Mouse (Mus musculus) MEL (cell line): Measurements from ENCODE around the gene Hectd1. TPM values are rescaled to one million over a fixed set of nuclear protein-coding genes. Genes with fewer than 3 reads are reported as not detected.

ENCODE experiments used
- DNase-seq: peaks from one replicate; pipeline ENCODE4 v3.0.0; 2011; ENCODE audit warnings: low read depth, low spot score
- H3K27ac ChIP-seq: 2 replicates; pipeline ENCODE4 v1.5.1; 2012; ENCODE audit warnings: low read depth, mild to moderate bottlenecking, control low read depth, low read length, moderate library complexity; ENCODE audit not compliant: control insufficient read depth
- H3K27me3 ChIP-seq, 2 experiments: fragments of 150-350 bp in 1 of 2; sonication (generic) in 1 of 2; 2 replicates each; pipeline ENCODE4 v1.6.1; 2012; ENCODE audit warnings: low read length in 2 of 2, mild to moderate bottlenecking in 2 of 2, improper control_type of control experiment in 1 of 2, moderate library complexity in 1 of 2; ENCODE audit not compliant: insufficient read depth in 2 of 2, control insufficient read depth in 1 of 2
- H3K36me3 ChIP-seq, 2 experiments: 2 replicates each; pipeline ENCODE4 v1.6.1; 2012 to 2014; ENCODE audit warnings: low read length in 2 of 2, improper control_type of control experiment in 1 of 2, inconsistent platforms in 1 of 2, mild to moderate bottlenecking in 1 of 2; ENCODE audit not compliant: insufficient read depth in 2 of 2, control insufficient read depth in 1 of 2
- H3K4me1 ChIP-seq, 2 experiments: fragments of 150-350 bp in 1 of 2; sonication (generic) in 1 of 2; 2 replicates each; pipeline ENCODE4 v1.6.1; 2012; ENCODE audit warnings: low read length in 2 of 2, improper control_type of control experiment in 1 of 2, mild to moderate bottlenecking in 1 of 2; ENCODE audit not compliant: insufficient read depth in 2 of 2, control insufficient read depth in 1 of 2
- H3K4me3 ChIP-seq, 2 experiments: fragments of 150-350 bp in 1 of 2; sonication (generic) in 1 of 2; 2 replicates each; pipeline ENCODE4 v1.5.1; 2012; ENCODE audit warnings: low read depth in 2 of 2, low read length in 2 of 2, mild to moderate bottlenecking in 2 of 2, moderate library complexity in 2 of 2, control low read depth in 1 of 2, improper control_type of control experiment in 1 of 2; ENCODE audit not compliant: control insufficient read depth in 1 of 2, insufficient read depth in 1 of 2
- H3K79me2 ChIP-seq: 2 replicates; pipeline ENCODE4 v1.6.1; 2012; ENCODE audit warnings: mild to moderate bottlenecking, low read length, moderate library complexity; ENCODE audit not compliant: control insufficient read depth, poor library complexity, insufficient read depth
- H3K9ac ChIP-seq: 2 replicates; pipeline ENCODE4 v1.6.1; 2012; ENCODE audit warnings: low read depth, mild to moderate bottlenecking, control low read depth, low read length, moderate library complexity; ENCODE audit not compliant: control insufficient read depth, poor library complexity, severe bottlenecking
- H3K9me3 ChIP-seq: fragments of 150-350 bp; sonication (generic); replicated peaks from 2 replicates; pipeline ENCODE4 v1.6.1; 2012; ENCODE audit warnings: mild to moderate bottlenecking, low read length, improper control_type of control experiment, moderate library complexity; ENCODE audit not compliant: insufficient read depth
- BHLHE40 ChIP-seq: IDR thresholded peaks from 2 replicates; pipeline ENCODE4 v1.6.1; 2012; ENCODE audit warnings: low read depth, mild to moderate bottlenecking, inconsistent platforms, low read length, improper control_type of control experiment, borderline replicate concordance
- CHD2 ChIP-seq: IDR thresholded peaks from 2 replicates; pipeline ENCODE4 v1.6.1; 2011; ENCODE audit warnings: low read length, improper control_type of control experiment
- E2F4 ChIP-seq: IDR thresholded peaks from 2 replicates; pipeline ENCODE4 v1.6.1; 2011; ENCODE audit warnings: low read depth, low read length, improper control_type of control experiment, borderline replicate concordance
- ELF1 ChIP-seq: IDR thresholded peaks from 2 replicates; pipeline ENCODE4 v1.6.1; 2014; ENCODE audit warnings: low read depth, mild to moderate bottlenecking, inconsistent platforms, low read length, improper control_type of control experiment, moderate library complexity
- GATA1 ChIP-seq: IDR thresholded peaks from 2 replicates; pipeline ENCODE4 v1.6.1; 2011; ENCODE audit warnings: low read depth, low read length, improper control_type of control experiment
- HCFC1 ChIP-seq: IDR thresholded peaks from 2 replicates; pipeline ENCODE4 v1.6.1; 2012; ENCODE audit warnings: low read depth, mild to moderate bottlenecking, inconsistent platforms, low read length, improper control_type of control experiment, moderate library complexity
- KAT2A ChIP-seq: conservative IDR thresholded peaks from 2 replicates; pipeline ENCODE4 v1.6.1; 2012; ENCODE audit warnings: low read depth, low read length, improper control_type of control experiment, inconsistent platforms
- MXI1 ChIP-seq: IDR thresholded peaks from 2 replicates; pipeline ENCODE4 v1.6.1; 2011; ENCODE audit warnings: mild to moderate bottlenecking, low read depth, low read length, improper control_type of control experiment
- NRF1 ChIP-seq: IDR thresholded peaks from 2 replicates; pipeline ENCODE4 v1.6.1; 2014; ENCODE audit warnings: low read depth, mild to moderate bottlenecking, inconsistent platforms, low read length, improper control_type of control experiment, moderate library complexity; ENCODE audit not compliant: poor library complexity, insufficient read depth, severe bottlenecking
- POLR2A ChIP-seq, 2 experiments: IDR thresholded peaks; 2 replicates each; pipeline ENCODE4 v1.6.1; 2011 to 2012; ENCODE audit warnings: low read length in 2 of 2, mild to moderate bottlenecking in 2 of 2, control low read depth in 1 of 2, improper control_type of control experiment in 1 of 2, low read depth in 1 of 2, moderate library complexity in 1 of 2; ENCODE audit not compliant: control insufficient read depth in 1 of 2, insufficient read depth in 1 of 2, poor library complexity in 1 of 2
- POLR2AphosphoS2 ChIP-seq: IDR thresholded peaks from 2 replicates; pipeline ENCODE4 v1.6.1; 2011; ENCODE audit warnings: low read length, improper control_type of control experiment
- POLR2AphosphoS5 ChIP-seq: IDR thresholded peaks from 2 replicates; pipeline ENCODE4 v1.6.1; 2012; ENCODE audit warnings: low read depth, borderline replicate concordance, mild to moderate bottlenecking, inconsistent platforms, low read length, moderate library complexity, mixed read lengths
- RAD21 ChIP-seq: IDR thresholded peaks from 2 replicates; pipeline ENCODE4 v1.6.1; 2011; ENCODE audit warnings: mild to moderate bottlenecking, low read depth, low read length, improper control_type of control experiment
- RCOR1 ChIP-seq: IDR thresholded peaks from 2 replicates; pipeline ENCODE4 v1.6.1; 2012; ENCODE audit warnings: low read depth, mild to moderate bottlenecking, inconsistent platforms, low read length, improper control_type of control experiment
- TCF12 ChIP-seq: IDR thresholded peaks from 2 replicates; pipeline ENCODE4 v1.6.1; 2014; ENCODE audit warnings: low read depth, mild to moderate bottlenecking, inconsistent platforms, low read length, improper control_type of control experiment, moderate library complexity
- USF1 ChIP-seq: IDR thresholded peaks from 2 replicates; pipeline ENCODE4 v1.6.1; 2014; ENCODE audit warnings: low read depth, mild to moderate bottlenecking, inconsistent platforms, low read length, improper control_type of control experiment, moderate library complexity
- ZC3H11A ChIP-seq: IDR thresholded peaks from 2 replicates; pipeline ENCODE4 v1.6.1; 2012; ENCODE audit warnings: low read depth, mild to moderate bottlenecking, inconsistent platforms, low read length, improper control_type of control experiment
- ZMIZ1 ChIP-seq: IDR thresholded peaks from 2 replicates; pipeline ENCODE4 v1.6.1; 2012; ENCODE audit warnings: low read depth, mild to moderate bottlenecking, inconsistent platforms, low read length, improper control_type of control experiment, moderate library complexity
- polyA plus RNA-seq, 2 experiments: library from polyadenylated mRNA; stranded (reverse) in 1 of 2; unstranded in 1 of 2; fragments of >175 nt in 1 of 2; fragments of >200 nt in 1 of 2; gene quantifications; 2 replicates each; pipeline versions ENCODE4 v1.2.1 to v1.2.4; 2012; ENCODE audit warnings: low replicate concordance in 2 of 2, low read depth in 1 of 2; ENCODE audit not compliant: insufficient read length in 2 of 2, insufficient read depth in 1 of 2, missing spikeins in 1 of 2
- total RNA-seq: library from RNA; depleted of rRNA; stranded (reverse); fragments of 300-350 nt; gene quantifications from 2 replicates; pipeline ENCODE4 v1.2.3, GENCODE M21; 2012

The Hectd1 gene
- total and polyA plus RNA-seq, 3 experiments, result 55.2 to 248 (median 72.0) TPM

GRCm38 (mm10) chr12:51729058-51729457 is 100.3 kb downstream of the Hectd1 start:
- H3K27ac ChIP-seq, result no peak overlapping the region
- H3K9ac ChIP-seq, result no peak overlapping the region
- no peak for DNase-seq
- no peak overlapping the region for H3K4me3 ChIP-seq
- H3K9me3 ChIP-seq, result no peaks in the 10 kb centered on the region
- no peak for TF ChIP-seq ZMIZ1
- no peak for TF ChIP-seq USF1
- TF ChIP-seq NRF1, result no peak
- TF ChIP-seq MXI1, result no peak
- TF ChIP-seq HCFC1, result no peak
- TF ChIP-seq ZC3H11A, result no peak
- H3K36me3 ChIP-seq, result no peaks in the 10 kb centered on the region
- H3K27me3 ChIP-seq, result no peaks in the 10 kb centered on the region
- H3K79me2 ChIP-seq, result no peaks in the 10 kb centered on the region
- no peaks in the 10 kb centered on the region for H3K4me1 ChIP-seq

DNA sequence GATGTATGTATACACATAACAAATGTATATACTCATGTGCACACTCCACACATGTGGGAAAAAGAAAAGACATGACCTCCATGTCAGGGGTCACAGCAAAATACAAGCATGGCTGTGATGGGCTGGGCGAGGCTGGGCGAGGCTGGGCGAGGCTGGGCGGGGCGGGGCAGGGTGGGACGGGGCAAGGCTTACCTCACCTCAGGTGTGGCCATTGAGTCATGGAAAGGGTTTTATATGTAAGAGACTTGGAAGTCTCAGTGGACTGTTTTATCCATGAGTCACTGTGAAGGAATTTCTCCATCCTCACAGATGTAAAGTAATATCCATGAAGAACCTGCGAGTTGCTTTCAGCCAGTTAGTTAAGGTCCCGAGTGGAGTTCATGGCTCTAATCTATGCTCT is 107.5 kb downstream of the Hectd1 start:
- no peak overlapping the region for H3K4me3 ChIP-seq
- DNase-seq, result no peak
- no peak overlapping the region for H3K9ac ChIP-seq
- no peaks in the 10 kb centered on the region for H3K4me1 ChIP-seq
- no peak overlapping the region for H3K27ac ChIP-seq
- TF ChIP-seq E2F4 (no peak), BHLHE40 (no peak), ELF1 (no peak), MXI1 (no peak), USF1 (no peak), GATA1 (no peak), RAD21 (no peak), KAT2A (no peak), POLR2AphosphoS2 (no peak), POLR2AphosphoS5 (no peak), CHD2 (no peak), POLR2A (IDR thresholded peaks at IDR 0.05; ENCODE audit: control insufficient read depth in 1 of 2, insufficient read depth in 1 of 2, low read depth in 1 of 2, low read length in 2 of 2, poor library complexity in 1 of 2) (no peak)
- H3K36me3 ChIP-seq, result peaks cover 0 to 2% of the 10 kb centered on the region in 2 experiments; a peak in 1 of 4 replicates
- H3K79me2 ChIP-seq, result no peaks in the 10 kb centered on the region
- no peaks in the 10 kb centered on the region for H3K9me3 ChIP-seq
- no peaks in the 10 kb centered on the region for H3K27me3 ChIP-seq

- DNase-seq, result no peak
- Histone ChIP-seq H3K4me1 (no peaks in the 10 kb centered on the region), H3K9me3 (no peaks in the 10 kb centered on the region), H3K27me3 (no peaks in the 10 kb centered on the region), H3K27ac (no peak overlapping the region), H3K36me3 (peaks cover 0 to 2% of the 10 kb centered on the region in 2 experiments; a peak in 1 of 4 replicates), H3K79me2 (no peaks in the 10 kb centered on the region), H3K9ac (no peak overlapping the region), H3K4me3 (no peak overlapping the region)
- TF ChIP-seq TCF12 (no peak), RCOR1 (peak; percentile 20; the same call in 1 of the 2 replicates)
Observed at GRCm38 (mm10) chr12:51718617-51719016, 110.7 kb downstream of the Hectd1 start.
